Mouse (Mus musculus) embryonic fibroblast, embryonic 13.5 days (primary cell): ENCODE results near the gene Gpx3. TPM values are rescaled to one million over a fixed set of nuclear protein-coding genes. Genes with fewer than 3 reads are reported as not detected.
"Not testable (repeated sequence)": the region's sequence is repeated elsewhere in the genome, so short reads cannot be mapped to it uniquely, and the experiment has no call there.

Source experiments
- H3K27ac ChIP-seq: 2 replicates; pipeline ENCODE4 v1.5.1; 2012; ENCODE audit warnings: low read length, control low read depth, inconsistent platforms; ENCODE audit not compliant: insufficient read depth
- H3K4me1 ChIP-seq: 2 replicates; pipeline ENCODE4 v1.6.1; 2011; ENCODE audit warnings: low read length; ENCODE audit not compliant: control insufficient read depth, insufficient read depth
- H3K4me3 ChIP-seq: 2 replicates; pipeline ENCODE4 v1.5.1; 2011; ENCODE audit warnings: mild to moderate bottlenecking, control low read depth, low read length; ENCODE audit not compliant: insufficient read depth
- CTCF ChIP-seq: IDR thresholded peaks from 2 replicates; pipeline ENCODE4 v1.5.1; 2011; ENCODE audit warnings: mild to moderate bottlenecking, control low read depth, low read length, moderate library complexity, borderline replicate concordance; ENCODE audit not compliant: insufficient read depth
- POLR2A ChIP-seq: IDR thresholded peaks from 2 replicates; pipeline ENCODE4 v1.6.1; 2011; ENCODE audit warnings: low read depth, mild to moderate bottlenecking, control low read depth, low read length, moderate library complexity
- polyA plus RNA-seq: library from polyadenylated mRNA; stranded (reverse); fragments of >200 nt; gene quantifications from 2 replicates; pipeline ENCODE4 v1.2.4, GENCODE M21; 2011; ENCODE audit warnings: low read depth; ENCODE audit not compliant: missing spikeins, insufficient read length

Gene Gpx3
- polyA plus RNA-seq, 1 experiment = 65.8 TPM

DNA sequence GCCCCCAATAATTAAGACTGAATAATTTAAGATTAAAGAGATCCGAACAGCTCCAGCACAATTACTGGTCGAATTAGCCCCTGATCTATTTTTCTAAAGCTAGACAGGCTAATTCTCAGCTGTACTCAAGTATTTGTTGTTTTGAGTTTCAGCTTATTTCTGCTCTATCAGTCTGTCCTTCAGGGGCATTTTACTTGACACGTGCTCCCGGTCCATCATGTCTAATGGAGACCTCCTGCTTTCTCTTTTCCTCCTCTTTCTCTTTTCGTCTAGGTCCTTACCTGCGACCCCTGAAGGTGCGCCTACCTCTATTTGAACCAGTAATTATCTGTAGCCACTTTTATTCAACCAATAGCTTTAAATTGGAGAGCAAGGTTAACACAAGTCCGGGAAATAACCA, 52.5 kb downstream of the Gpx3 start:
- no peak overlapping the region for H3K4me3 ChIP-seq
- no peak overlapping the region for H3K27ac ChIP-seq
- peaks cover 8% of the 10 kb centered on the region; the same call in 1 of the 2 replicates for H3K4me1 ChIP-seq
- TF ChIP-seq CTCF (no peak), POLR2A (no peak)

GRCm38 (mm10) chr11:54955400-54955734, 53.1 kb downstream of the Gpx3 start:
- H3K27ac ChIP-seq = peak overlapping the region; percentile 80
- not testable (repeated sequence) for H3K4me1 ChIP-seq

DNA sequence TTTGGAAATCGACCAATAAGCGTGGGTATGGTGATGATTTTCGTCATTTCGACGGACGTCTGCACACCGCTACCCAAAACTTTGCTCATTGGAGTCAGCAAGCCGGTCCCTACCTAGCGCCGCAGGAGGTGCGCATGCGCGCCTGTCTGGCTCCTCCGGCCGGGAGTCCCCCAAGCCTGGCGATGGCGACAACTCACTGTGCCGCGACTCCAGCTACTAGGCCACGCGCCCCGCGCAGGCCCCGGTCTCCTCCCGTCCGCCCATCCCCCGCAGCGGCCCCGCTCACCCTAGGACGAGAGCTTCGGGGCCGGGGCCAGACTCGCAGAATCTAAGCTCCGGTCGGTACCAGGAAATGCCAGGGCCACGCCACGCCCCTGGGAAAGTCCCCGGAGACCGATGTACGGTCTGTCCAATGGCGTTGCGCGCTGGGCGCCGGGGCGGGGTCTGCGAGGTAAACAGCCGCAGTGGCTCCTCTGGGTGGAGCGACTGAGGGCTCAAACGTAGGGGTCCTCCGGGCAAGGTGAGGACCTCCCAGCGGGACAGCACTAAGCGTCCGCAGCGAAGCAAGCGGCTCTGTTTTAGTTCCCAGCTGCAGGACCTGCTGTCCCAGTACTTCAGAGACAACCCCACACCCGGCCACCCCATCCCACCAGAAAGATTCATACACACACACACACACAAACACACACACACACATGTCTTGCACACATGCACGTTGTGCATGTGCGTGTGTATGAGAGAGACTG, 53.7 kb downstream of the Gpx3 start:
- TF ChIP-seq POLR2A (peak; percentile 74), CTCF (no peak)
- Histone ChIP-seq H3K4me3 (peak overlapping the region; percentile 78), H3K27ac (peak overlapping the region; percentile 80), H3K4me1 (peaks cover 8% of the 10 kb centered on the region; the same call in 1 of the 2 replicates)

More at GRCm38 (mm10) chr11:54955400-54955734, 53.1 kb downstream of the Gpx3 start:
- H3K4me3 ChIP-seq = peak overlapping the region; percentile 78

DNA sequence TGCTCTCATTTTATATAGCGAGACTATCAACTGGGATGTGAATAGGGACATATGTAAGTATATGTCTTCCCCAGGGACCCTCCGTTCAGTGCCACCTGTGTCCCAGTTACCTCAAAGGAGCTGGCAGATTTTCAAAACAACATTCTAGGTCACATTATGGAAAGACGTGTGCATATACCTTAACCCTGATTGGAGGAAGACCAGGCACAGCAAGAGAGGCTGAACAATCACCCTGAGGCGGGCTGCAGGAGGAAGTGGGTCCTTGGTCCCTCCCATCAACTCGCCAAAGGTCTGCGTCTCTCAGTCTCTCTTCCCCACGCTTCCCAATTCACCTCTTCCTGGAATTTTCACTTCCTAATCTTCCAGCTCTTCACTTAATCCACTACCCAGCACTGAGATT, 54.7 kb downstream of the Gpx3 start:
- no peak overlapping the region for H3K27ac ChIP-seq

GRCm38 (mm10) chr11:54957708-54958107, 55.5 kb downstream of the Gpx3 start:
- not testable (repeated sequence) for H3K4me1 ChIP-seq, H3K4me3 ChIP-seq

More for the DNA sequence above, 54.7 kb downstream of the Gpx3 start:
- peaks cover 8% of the 10 kb centered on the region; the same call in 1 of the 2 replicates for H3K4me1 ChIP-seq
- H3K4me3 ChIP-seq = no peak overlapping the region
- TF ChIP-seq POLR2A = no peak
- no peak for TF ChIP-seq CTCF

DNA sequence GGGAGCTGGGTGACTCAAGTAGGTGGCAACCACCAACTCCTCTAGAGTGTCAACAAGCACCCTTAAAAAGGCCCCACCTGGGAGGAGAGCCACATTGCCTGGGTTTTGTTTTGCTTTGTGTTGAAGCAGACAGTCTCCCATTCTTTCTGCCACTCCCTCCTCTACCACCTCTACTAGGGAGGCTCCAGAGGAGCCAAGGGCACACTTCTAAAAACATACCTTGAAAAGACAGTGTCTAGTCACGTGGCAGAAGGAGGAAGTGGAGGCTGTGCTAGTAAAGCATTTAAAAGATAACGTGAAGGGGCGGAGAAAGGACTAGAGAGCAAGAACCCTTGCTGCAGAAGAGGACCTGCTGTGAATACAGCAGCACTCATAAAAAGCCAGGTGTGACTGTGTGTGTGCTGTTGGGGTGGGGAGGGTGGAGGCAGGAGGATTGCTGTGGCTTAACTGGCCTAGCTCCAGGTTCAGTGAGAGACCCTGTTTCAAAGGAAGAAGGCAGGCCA, 56.4 kb downstream of the Gpx3 start:
- H3K4me3 ChIP-seq = no peak overlapping the region
- no peak overlapping the region for H3K27ac ChIP-seq
- no peak for TF ChIP-seq POLR2A
- no peak for TF ChIP-seq CTCF
- peaks cover 4% of the 10 kb centered on the region; the same call in 1 of the 2 replicates for H3K4me1 ChIP-seq

More at GRCm38 (mm10) chr11:54957708-54958107, 55.5 kb downstream of the Gpx3 start:
- H3K27ac ChIP-seq = not testable (repeated sequence)

Other genes starting within 250 kb of the Gpx3 start
- gene Cdc42se2, start 114.8 kb upstream of the Gpx3 start, polyA plus RNA-seq = 37.1 and 38.4 TPM in 2 replicates
- gene Lyrm7, start 41.5 kb upstream of the Gpx3 start, polyA plus RNA-seq = 8.7 and 15.9 TPM in 2 replicates
- gene Hint1, start 36.1 kb upstream of the Gpx3 start, polyA plus RNA-seq = 330 and 372 TPM in 2 replicates
- 14.4 and 18.4 TPM in 2 replicates for gene Tnip1, start 60.5 kb downstream of the Gpx3 start, polyA plus RNA-seq
- gene Anxa6, start 131.0 kb downstream of the Gpx3 start, polyA plus RNA-seq = 288 and 364 TPM in 2 replicates
- 0.43 and 0.61 TPM in 2 replicates for gene Ccdc69, start 175.7 kb downstream of the Gpx3 start, polyA plus RNA-seq
- 16.9 and 20.6 TPM in 2 replicates for gene Gm2a, start 195.7 kb downstream of the Gpx3 start, polyA plus RNA-seq
- not detected in 2 replicates for gene Slc36a3, start 249.3 kb downstream of the Gpx3 start, polyA plus RNA-seq